Mouse (Mus musculus): ENCODE measurements at regions not wholly inside any gene's neighbourhood (a gene's known extent, or its start where the extent isn't known, plus 50 kb on each side); places are given as distances from the start of the nearest gene placed in this dataset.

DNA sequence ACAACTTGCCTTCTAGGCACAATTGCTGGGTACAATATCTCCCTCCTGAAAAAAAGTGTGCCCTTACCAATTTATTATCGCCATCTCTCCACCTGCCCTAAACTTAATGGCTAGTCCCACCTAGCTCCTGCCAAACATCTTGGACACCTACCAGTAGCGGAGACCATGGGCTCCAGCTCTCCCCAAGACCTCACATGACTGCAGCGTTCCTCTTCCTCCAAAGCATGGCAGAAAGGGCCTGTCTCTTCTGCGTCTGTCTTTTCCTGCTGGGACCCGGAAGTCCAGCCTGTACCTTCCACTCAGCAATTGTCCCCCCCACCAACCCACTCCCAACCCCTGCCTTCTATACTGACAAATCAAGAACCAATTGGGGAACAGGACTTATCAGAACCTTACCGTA, 63.1 kb upstream of the Usp24 start:
- Histone ChIP-seq H3K36me3 (ENCODE audit: control insufficient read depth, insufficient read depth, low read length) (peaks cover 4% of the 10 kb centered on the region), H3K79me2 (replicated peaks; ENCODE audit: control insufficient read depth, insufficient read depth, low read length) (no peaks in the 10 kb centered on the region), H3K27me3 (ENCODE audit: control insufficient read depth, insufficient read depth, low read length) (no peaks in the 10 kb centered on the region), H3K4me3 (no peak overlapping the region), H3K9ac (ENCODE audit: low read depth, low read length) (no peak overlapping the region), H3K27ac (no peak overlapping the region), H3K4me1 (ENCODE audit: control insufficient read depth, insufficient read depth, low read length) (peaks cover 1% of the 10 kb centered on the region; the same call in 1 of the 2 replicates)
- intact Hi-C loops (cut with DNase I), result no loop called here
- DNase-seq, result no peak
- WGBS, result 91% methylated on average over 6 of the region's 6 CpGs
- TF ChIP-seq CTCF (IDR thresholded peaks at IDR 0.05) (no peak), POLR2A (IDR thresholded peaks at IDR 0.05; ENCODE audit: insufficient read depth, low read depth, low read length) (no peak), EP300 (IDR thresholded peaks at IDR 0.05; ENCODE audit: insufficient read depth, low read depth, low read length) (no peak)

DNA sequence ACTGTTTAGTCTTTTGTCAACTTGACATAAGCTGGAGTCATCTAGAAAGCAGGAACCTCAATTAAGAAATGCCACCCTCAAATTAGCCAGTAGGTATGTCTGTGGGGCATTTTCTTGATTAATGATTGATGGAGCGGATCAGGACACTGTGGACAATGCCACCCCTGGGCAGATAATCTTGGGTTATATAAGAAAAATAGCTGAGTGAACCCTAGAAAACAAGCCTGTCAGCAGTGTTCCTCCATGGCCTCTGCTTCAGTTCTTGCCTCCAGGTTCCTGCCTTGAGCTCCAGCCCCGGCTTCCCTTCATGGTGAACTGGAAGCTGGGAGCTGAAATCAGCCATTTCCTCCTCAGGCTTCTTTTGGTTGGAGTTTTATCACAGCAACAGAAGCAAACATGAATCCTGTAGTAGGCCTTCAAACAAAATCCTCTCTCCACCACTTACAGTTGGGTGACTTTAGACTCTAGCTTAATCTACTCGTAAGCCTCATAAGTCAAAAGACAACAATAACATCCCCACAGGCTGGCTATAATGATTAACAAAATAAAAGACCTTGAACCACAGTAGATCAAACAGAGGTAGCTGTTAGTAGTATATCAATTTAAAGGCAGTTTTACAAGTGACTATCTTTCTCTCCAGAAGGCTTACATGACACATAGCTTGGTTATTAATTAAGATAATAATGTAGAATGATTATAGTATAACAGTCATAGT, 61.1 kb upstream of the Usp24 start:
- DNase-seq, result no peak
- no peak overlapping the region for H3K9ac ChIP-seq (ENCODE audit: low read depth, low read length)
- no peak for TF ChIP-seq POLR2A (IDR thresholded peaks at IDR 0.05; ENCODE audit: insufficient read depth, low read depth, low read length)
- no peak for TF ChIP-seq EP300 (IDR thresholded peaks at IDR 0.05; ENCODE audit: insufficient read depth, low read depth, low read length)
- no peak for TF ChIP-seq CTCF (IDR thresholded peaks at IDR 0.05)
- no peaks in the 10 kb centered on the region for H3K27me3 ChIP-seq (ENCODE audit: control insufficient read depth, insufficient read depth, low read length)
- no peak overlapping the region for H3K4me3 ChIP-seq
- intact Hi-C loops (cut with DNase I), result no loop called here
- no peaks in the 10 kb centered on the region for H3K79me2 ChIP-seq (replicated peaks; ENCODE audit: control insufficient read depth, insufficient read depth, low read length)
- H3K27ac ChIP-seq, result peak overlapping the region; percentile 53
- peaks cover 4% of the 10 kb centered on the region for H3K36me3 ChIP-seq (ENCODE audit: control insufficient read depth, insufficient read depth, low read length)
- H3K4me1 ChIP-seq (ENCODE audit: control insufficient read depth, insufficient read depth, low read length), result peaks cover 1% of the 10 kb centered on the region; the same call in 1 of the 2 replicates
- 87% methylated on average over 3 of the region's 3 CpGs for WGBS

DNA sequence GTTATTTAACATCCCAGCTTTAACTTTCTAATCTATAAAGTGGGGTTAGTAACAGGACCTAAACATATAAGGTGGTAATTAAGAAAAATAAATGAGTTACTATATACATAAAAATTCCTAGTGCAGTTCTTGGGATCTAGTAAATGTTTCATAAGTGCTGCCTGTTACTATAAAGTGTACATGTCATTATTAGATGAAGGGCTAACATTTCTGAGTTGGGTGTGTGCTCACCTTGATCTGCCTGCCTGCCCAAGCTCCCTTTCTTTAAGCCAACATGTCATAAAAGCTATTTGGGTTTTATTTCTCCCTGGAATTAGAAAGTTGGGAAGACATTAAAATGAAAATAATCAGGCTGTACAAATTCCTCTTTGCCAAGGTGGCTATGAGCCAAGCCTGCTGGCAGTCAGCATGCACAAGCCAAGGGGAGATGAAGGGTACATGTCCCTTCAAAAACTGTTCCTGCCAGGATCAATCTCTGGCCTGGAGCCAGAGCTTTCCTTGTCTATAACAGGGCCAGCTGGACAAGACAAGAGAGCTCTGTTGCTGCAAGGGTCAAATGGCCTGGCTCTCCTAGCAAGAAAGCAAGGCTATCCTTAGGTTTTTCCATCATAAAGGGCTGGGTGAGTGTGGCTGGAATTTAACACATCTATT, 59.9 kb upstream of the Usp24 start:
- no peaks in the 10 kb centered on the region for H3K79me2 ChIP-seq (replicated peaks; ENCODE audit: control insufficient read depth, insufficient read depth, low read length)
- peak; percentile 52 to 70 for DNase-seq
- TF ChIP-seq CTCF (IDR thresholded peaks at IDR 0.05) (no peak), POLR2A (IDR thresholded peaks at IDR 0.05; ENCODE audit: insufficient read depth, low read depth, low read length) (no peak), EP300 (IDR thresholded peaks at IDR 0.05; ENCODE audit: insufficient read depth, low read depth, low read length) (no peak)
- H3K27ac ChIP-seq, result peak overlapping the region; percentile 53
- no peaks in the 10 kb centered on the region for H3K27me3 ChIP-seq (ENCODE audit: control insufficient read depth, insufficient read depth, low read length)
- no peak overlapping the region for H3K4me3 ChIP-seq
- intact Hi-C loops (cut with DNase I), result no loop called here
- peaks cover 4% of the 10 kb centered on the region for H3K36me3 ChIP-seq (ENCODE audit: control insufficient read depth, insufficient read depth, low read length)
- H3K4me1 ChIP-seq (ENCODE audit: control insufficient read depth, insufficient read depth, low read length), result peaks cover 1% of the 10 kb centered on the region; the same call in 1 of the 2 replicates
- H3K9ac ChIP-seq (ENCODE audit: low read depth, low read length), result no peak overlapping the region

DNA sequence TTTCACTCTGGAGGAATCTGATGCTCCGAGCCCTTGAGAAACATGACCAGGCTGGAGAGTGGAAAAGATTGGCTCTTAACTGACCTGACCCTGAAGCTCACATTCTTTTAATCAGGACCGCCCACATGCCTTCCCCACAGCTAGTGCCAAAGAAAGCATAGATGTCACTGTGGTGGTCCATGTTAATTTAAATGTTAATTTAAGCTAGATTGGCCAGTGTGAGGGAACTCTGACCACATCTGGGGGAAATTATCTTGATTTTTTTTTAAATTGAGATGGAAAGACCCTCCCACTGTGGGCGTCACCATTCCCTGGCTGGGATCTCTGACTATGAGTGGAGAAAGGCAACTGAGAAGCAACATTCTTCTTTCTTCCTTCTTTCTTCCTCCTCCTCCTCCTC, 54.6 kb upstream of the Usp24 start:
- intact Hi-C loops (cut with DNase I), result loop anchor here (5.0 kb wide), 1 partner anchor 56 kb away; the partner anchor contains the start of gene Usp24

DNA sequence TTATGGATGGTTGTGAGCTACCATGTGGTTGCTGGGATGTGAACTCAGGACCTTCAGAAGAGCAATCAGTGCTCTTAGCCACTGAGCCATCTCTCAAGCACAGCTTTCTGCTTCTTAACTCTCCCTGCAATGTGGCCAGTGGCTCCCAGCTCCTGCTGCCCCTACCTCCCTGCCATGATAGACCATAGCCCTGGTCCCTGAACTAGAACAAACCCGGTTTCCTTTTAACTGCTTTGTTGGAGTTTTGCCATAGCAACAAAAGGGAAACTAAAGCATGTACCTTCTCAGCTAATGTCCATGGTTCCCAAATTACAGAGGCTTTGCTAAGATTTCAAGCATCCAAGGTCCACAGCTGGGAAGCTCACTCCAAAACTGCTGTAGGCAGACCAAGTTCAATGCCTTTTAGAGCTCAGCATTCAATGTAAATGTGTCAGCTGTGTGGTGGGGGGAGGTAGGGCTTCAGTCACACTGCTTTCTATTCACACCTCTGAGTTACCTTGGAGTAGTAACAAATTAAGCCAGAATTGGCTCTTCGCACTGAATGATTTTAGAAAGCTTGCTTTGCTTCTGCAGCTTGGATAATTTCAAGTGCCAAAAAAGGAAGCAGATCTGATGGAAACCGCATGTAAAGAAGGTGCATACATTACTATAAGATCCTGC, 54.0 kb upstream of the Usp24 start:
- intact Hi-C loops (cut with DNase I), result loop anchor here (5.0 kb wide), 1 partner anchor 55 kb away; the partner anchor contains the start of gene Usp24
- peak overlapping the region; percentile 93 for H3K27ac ChIP-seq

More for the DNA sequence above, 54.6 kb upstream of the Usp24 start:
- TF ChIP-seq CTCF (IDR thresholded peaks at IDR 0.05), result no peak
- no peak for TF ChIP-seq POLR2A (IDR thresholded peaks at IDR 0.05; ENCODE audit: insufficient read depth, low read depth, low read length)
- no peak for TF ChIP-seq EP300 (IDR thresholded peaks at IDR 0.05; ENCODE audit: insufficient read depth, low read depth, low read length)
- no peak overlapping the region for H3K4me3 ChIP-seq
- no peak overlapping the region for H3K9ac ChIP-seq (ENCODE audit: low read depth, low read length)
- peaks cover 4% of the 10 kb centered on the region for H3K36me3 ChIP-seq (ENCODE audit: control insufficient read depth, insufficient read depth, low read length)
- 62% methylated on average over 3 of the region's 3 CpGs for WGBS
- H3K4me1 ChIP-seq (ENCODE audit: control insufficient read depth, insufficient read depth, low read length), result no peaks in the 10 kb centered on the region
- DNase-seq, result no peak
- H3K79me2 ChIP-seq (replicated peaks; ENCODE audit: control insufficient read depth, insufficient read depth, low read length), result no peaks in the 10 kb centered on the region
- no peak overlapping the region for H3K27ac ChIP-seq
- no peaks in the 10 kb centered on the region for H3K27me3 ChIP-seq (ENCODE audit: control insufficient read depth, insufficient read depth, low read length)

More for the DNA sequence above, 54.0 kb upstream of the Usp24 start:
- H3K27me3 ChIP-seq (ENCODE audit: control insufficient read depth, insufficient read depth, low read length), result no peaks in the 10 kb centered on the region
- TF ChIP-seq POLR2A (IDR thresholded peaks at IDR 0.05; ENCODE audit: insufficient read depth, low read depth, low read length), result no peak
- no peak for TF ChIP-seq CTCF (IDR thresholded peaks at IDR 0.05)
- no peak for TF ChIP-seq EP300 (IDR thresholded peaks at IDR 0.05; ENCODE audit: insufficient read depth, low read depth, low read length)
- no peak overlapping the region for H3K9ac ChIP-seq (ENCODE audit: low read depth, low read length)
- peaks cover 2% of the 10 kb centered on the region for H3K36me3 ChIP-seq (ENCODE audit: control insufficient read depth, insufficient read depth, low read length)
- H3K79me2 ChIP-seq (replicated peaks; ENCODE audit: control insufficient read depth, insufficient read depth, low read length), result no peaks in the 10 kb centered on the region
- WGBS, result 64% methylated on average over 3 of the region's 3 CpGs
- H3K4me1 ChIP-seq (ENCODE audit: control insufficient read depth, insufficient read depth, low read length), result no peaks in the 10 kb centered on the region
- H3K4me3 ChIP-seq, result no peak overlapping the region
- DNase-seq, result no peak
